Mouse (Mus musculus) neural tube, embryonic 13.5 days (tissue): ENCODE measurements around the gene Stn1. TPM values are rescaled to one million over a fixed set of nuclear protein-coding genes. Genes with fewer than 3 reads are reported as not detected.
A peak's percentile ranks its signal among the peaks of the same experiment; 100 is the strongest.

Experiments used
- ATAC-seq: fragments of 200-750 bp; cut with Nextera tagmentation; 2 replicates; pipeline ENCODE4 v1.8.0; 2017; ENCODE audit warnings: low read depth, mild to moderate bottlenecking, moderate TSS enrichment, moderate library complexity
- H3K27ac ChIP-seq: fragments of 300-500 bp; sonication (generic); replicated peaks from 2 replicates; pipeline ENCODE4 v1.5.1; 2015; ENCODE audit warnings: moderate library complexity, mild to moderate bottlenecking, inconsistent platforms
- H3K27me3 ChIP-seq: fragments of 300-500 bp; sonication (generic); 2 replicates; pipeline ENCODE4 v1.6.1; 2015; ENCODE audit warnings: mild to moderate bottlenecking, inconsistent platforms
- H3K36me3 ChIP-seq: fragments of 300-500 bp; sonication (generic); 2 replicates; pipeline ENCODE4 v1.6.1; 2015; ENCODE audit warnings: mild to moderate bottlenecking, inconsistent platforms
- H3K4me1 ChIP-seq: fragments of 300-500 bp; sonication (generic); replicated peaks from 2 replicates; pipeline ENCODE4 v1.6.1; 2015; ENCODE audit warnings: inconsistent platforms
- H3K4me2 ChIP-seq: fragments of 300-500 bp; sonication (generic); 2 replicates; pipeline ENCODE4 v1.6.1; 2015; ENCODE audit warnings: inconsistent platforms, mild to moderate bottlenecking, moderate library complexity
- H3K4me3 ChIP-seq: fragments of 300-500 bp; sonication (generic); 2 replicates; pipeline ENCODE4 v1.5.1; 2015; ENCODE audit warnings: mild to moderate bottlenecking, inconsistent platforms
- H3K9ac ChIP-seq: fragments of 300-500 bp; sonication (generic); 2 replicates; pipeline ENCODE4 v1.6.1; 2015; ENCODE audit warnings: moderate library complexity, mild to moderate bottlenecking, inconsistent platforms
- H3K9me3 ChIP-seq: fragments of 300-500 bp; sonication (generic); 2 replicates; pipeline ENCODE4 v1.6.1; 2016; ENCODE audit warnings: inconsistent platforms
- WGBS: fragments of 180-500 bp; shearing (Covaris S2); methylation state at CpG from one replicate; pipeline ENCODE4 v1.1.7; 2015; 5-methylcytosine and 5-hydroxymethylcytosine counted together
- polyA plus RNA-seq: library from polyadenylated mRNA; unstranded; fragments of >200 nt; fragmentation: Nextera tagmentation; extraction: Ambion mirVana; gene quantifications from 2 replicates; pipeline ENCODE4 v1.2.1, GENCODE M21; 2015

Stn1 gene
- polyA plus RNA-seq, 1 experiment from 2014 or later: 33.0 TPM

DNA sequence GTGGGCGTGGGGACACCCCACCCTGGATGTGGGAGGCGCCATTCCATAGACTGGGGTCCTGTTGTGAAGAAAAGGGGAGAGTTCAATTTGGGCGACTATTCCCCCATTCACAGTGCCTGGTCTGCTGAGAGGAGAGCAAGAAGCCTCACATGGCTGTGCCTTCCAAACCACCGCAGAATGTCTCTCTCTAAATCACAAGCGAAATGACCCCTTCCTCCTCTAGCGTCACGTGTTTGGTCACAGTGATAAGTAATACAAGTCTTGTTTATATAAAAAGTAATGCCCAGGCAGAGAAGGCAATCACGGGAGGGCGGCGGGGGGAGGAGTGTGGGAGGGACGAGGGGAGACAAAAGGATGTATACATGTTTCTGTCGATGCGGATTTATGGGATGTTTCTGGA is 26.4 kb upstream of the Stn1 start:
- Histone ChIP-seq H3K4me1 (peaks cover 6% of the 10 kb centered on the region; the same call in 1 of the 2 replicates), H3K4me3 (no peak overlapping the region), H3K27me3 (no peaks in the 10 kb centered on the region), H3K9ac (no peak overlapping the region), H3K4me2 (no peak overlapping the region), H3K9me3 (no peaks in the 10 kb centered on the region), H3K27ac (no peak overlapping the region), H3K36me3 (no peaks in the 10 kb centered on the region)
- 78% methylated on average over 13 of the region's 13 CpGs for WGBS
- no peak for ATAC-seq

DNA sequence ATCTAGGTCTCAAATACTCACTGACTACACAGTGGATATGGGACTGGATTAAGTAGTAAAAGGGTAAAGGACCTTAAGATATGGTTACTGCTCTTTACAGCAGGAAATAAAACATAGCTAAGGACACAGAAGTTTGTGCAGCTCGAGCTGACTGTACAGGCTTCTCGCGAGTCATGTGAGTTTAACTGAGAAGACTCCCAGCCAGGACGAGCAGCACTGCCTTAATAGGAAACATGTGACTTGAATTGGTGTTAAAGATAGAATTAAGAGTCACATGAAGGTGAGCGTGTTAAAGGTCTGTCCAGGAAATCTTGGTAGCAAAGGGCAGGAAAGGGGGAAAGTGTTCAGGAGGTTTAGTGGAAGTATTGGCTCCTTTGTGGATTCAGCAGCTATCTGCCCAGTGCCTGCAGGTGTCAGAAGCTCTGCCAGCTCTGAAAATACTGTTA is 24.7 kb upstream of the Stn1 start:
- H3K9me3 ChIP-seq: no peaks in the 10 kb centered on the region
- peaks cover 6% of the 10 kb centered on the region; the same call in 1 of the 2 replicates for H3K4me1 ChIP-seq
- WGBS: 78% methylated on average over 5 of the region's 5 CpGs

DNA sequence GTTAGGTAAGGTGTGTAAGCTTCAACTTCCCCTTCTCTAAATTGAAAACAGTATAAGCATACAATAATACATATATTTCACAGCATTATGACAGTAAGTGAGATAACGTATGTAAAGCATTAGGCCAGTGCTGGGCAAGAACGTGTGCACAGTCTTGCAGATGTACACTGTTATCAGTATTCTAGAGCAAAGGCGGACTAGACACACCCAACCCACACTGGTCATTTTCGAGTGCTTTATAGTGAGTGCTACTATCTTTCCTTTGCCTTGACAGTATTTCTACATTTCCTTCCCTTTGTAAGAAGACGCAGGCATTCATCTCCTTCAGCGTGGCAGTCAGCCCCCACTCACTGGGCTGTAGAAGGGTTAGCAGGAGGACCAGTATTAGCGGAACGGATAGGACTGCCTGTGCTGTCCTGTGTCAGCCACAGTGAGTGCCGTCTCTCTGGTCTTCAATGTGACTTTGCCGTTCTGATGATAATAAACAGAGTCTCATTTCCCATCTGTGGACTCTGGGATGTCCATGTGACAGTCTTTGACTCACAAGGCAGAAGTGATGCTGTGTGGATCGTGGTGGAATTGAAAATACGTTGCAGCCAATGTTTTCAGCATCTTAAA is 23.3 kb upstream of the Stn1 start:
- no peak for ATAC-seq
- Histone ChIP-seq H3K27ac (no peak overlapping the region), H3K4me3 (no peak overlapping the region), H3K9ac (no peak overlapping the region), H3K9me3 (no peaks in the 10 kb centered on the region), H3K4me1 (0 out of 2 replicates have a peak, but pooled peaks cover 6% of the 10 kb centered on the region), H3K27me3 (no peaks in the 10 kb centered on the region), H3K36me3 (no peaks in the 10 kb centered on the region), H3K4me2 (no peak overlapping the region)
- WGBS: 85% methylated on average over 12 of the region's 12 CpGs

More for the DNA sequence above, 24.7 kb upstream of the Stn1 start:
- no peaks in the 10 kb centered on the region for H3K27me3 ChIP-seq
- H3K4me3 ChIP-seq: no peak overlapping the region
- H3K4me2 ChIP-seq: no peak overlapping the region
- ATAC-seq: no peak
- H3K36me3 ChIP-seq: no peaks in the 10 kb centered on the region
- H3K9ac ChIP-seq: no peak overlapping the region
- H3K27ac ChIP-seq: no peak overlapping the region

DNA sequence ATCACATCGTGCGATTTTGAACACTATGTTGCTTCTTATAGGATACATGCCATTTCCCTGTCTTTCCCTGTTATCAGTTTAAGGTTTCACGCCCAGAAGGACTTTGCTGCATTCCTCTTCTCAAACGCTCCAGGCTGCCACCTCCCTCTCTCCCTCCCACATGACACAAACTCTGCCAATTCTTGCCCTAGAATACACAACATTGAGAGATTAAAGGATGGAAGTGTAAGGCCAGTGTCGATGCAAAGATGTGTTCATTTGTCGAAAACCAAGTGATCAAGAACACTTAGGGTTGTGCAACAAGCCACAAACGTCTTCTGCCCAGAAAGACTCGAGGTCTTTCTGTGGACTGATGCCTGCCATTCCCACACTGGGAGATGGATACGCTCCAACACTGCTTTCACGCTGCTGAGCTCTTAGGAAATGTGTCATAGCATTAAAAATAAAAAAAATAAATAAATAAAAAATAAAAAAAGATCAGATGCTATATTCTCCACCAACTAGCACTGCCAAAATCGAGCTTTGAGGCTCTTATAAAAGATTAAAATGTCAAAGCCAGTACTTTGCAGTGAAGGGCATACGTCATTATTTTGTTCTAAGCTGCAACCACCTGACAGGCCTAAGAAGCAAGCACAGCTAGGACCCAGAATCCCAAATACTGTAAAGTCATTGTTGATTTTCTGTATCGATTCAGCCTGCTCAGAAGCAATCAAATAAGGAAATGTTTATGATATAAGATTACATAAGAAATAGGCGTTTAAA is 22.6 kb upstream of the Stn1 start:
- 78% methylated on average over 14 of the region's 14 CpGs for WGBS
- Histone ChIP-seq H3K27me3 (no peaks in the 10 kb centered on the region), H3K4me1 (0 out of 2 replicates have a peak, but pooled peaks cover 3% of the 10 kb centered on the region), H3K9ac (no peak overlapping the region), H3K27ac (no peak overlapping the region), H3K4me2 (no peak overlapping the region), H3K9me3 (no peaks in the 10 kb centered on the region), H3K36me3 (no peaks in the 10 kb centered on the region), H3K4me3 (no peak overlapping the region)
- ATAC-seq: no peak

DNA sequence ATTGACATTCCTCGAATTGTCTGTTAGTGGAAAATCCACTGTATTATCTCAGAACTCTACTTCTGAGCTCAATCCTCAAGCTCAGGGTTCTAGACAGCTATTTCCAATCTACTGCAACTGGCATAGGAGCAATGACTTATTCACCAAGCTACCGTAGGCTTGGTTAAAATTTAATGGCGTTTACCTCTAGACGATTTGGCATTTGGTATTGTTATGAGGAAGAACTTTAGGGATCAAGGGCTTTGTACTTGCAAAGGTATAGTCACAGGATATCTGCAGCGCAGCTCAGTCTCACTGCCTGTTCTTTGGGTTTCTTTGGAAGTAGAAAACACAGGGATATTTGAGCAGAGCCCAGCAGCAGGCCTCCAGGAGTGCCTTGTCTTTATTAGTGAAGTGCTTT is 21.8 kb upstream of the Stn1 start:
- H3K27me3 ChIP-seq: no peaks in the 10 kb centered on the region
- no peak overlapping the region for H3K4me2 ChIP-seq
- ATAC-seq: no peak
- no peak overlapping the region for H3K27ac ChIP-seq
- H3K4me1 ChIP-seq: no peaks in the 10 kb centered on the region
- 84% methylated on average over 5 of the region's 5 CpGs for WGBS
- H3K9ac ChIP-seq: no peak overlapping the region
- no peaks in the 10 kb centered on the region for H3K36me3 ChIP-seq
- no peak overlapping the region for H3K4me3 ChIP-seq
- H3K9me3 ChIP-seq: no peaks in the 10 kb centered on the region

DNA sequence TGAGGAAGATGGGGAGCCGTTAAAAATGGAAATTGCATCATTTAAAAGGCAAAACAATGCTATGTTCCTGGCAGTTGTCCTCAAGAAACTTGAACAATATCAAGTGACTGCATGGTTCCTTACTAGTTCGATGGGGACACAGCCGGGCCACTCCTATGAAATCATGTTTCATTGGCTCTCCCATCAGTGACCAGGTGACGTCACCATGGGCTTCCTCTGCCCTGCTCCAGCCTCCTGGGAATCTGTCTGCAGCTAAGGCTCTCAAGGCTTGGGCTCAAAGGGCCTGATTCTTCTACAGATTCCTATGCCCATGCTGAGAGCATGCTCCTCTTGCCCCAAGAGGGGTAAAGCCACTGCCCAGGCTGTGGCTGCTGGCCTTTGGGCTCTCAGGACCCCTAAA is 12.3 kb upstream of the Stn1 start:
- Histone ChIP-seq H3K9me3 (no peaks in the 10 kb centered on the region), H3K4me1 (peaks cover 12% of the 10 kb centered on the region), H3K4me3 (no peak overlapping the region), H3K27me3 (no peaks in the 10 kb centered on the region), H3K9ac (no peak overlapping the region), H3K36me3 (no peaks in the 10 kb centered on the region), H3K4me2 (no peak overlapping the region), H3K27ac (0 out of 2 replicates have a peak overlapping the region, but pooled peaks have one; percentile 29)
- no peak for ATAC-seq
- 56% methylated on average over 4 of the region's 4 CpGs for WGBS

DNA sequence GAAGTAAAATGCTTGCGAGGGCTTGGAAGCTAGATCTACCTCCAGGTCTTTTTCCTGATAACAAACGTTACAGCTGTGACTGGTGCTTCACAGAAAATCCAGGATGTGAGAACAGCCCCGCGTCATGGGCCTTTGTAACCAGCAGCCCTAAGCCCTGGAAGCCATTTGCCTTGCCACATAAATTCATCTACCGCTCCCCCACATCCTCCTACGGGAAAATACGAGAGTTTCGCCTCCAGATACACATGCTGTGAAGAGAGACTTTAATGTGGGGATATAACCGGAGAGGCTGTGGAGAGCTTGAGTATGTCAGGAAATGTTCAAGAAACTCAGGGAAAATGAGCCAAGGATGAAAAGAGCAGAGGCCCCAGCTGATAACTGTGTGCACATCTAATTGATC is 11.9 kb upstream of the Stn1 start:
- Histone ChIP-seq H3K36me3 (no peaks in the 10 kb centered on the region), H3K9me3 (no peaks in the 10 kb centered on the region), H3K9ac (no peak overlapping the region), H3K27ac (peak overlapping the region; percentile 10), H3K4me2 (no peak overlapping the region), H3K27me3 (no peaks in the 10 kb centered on the region), H3K4me1 (peaks cover 12% of the 10 kb centered on the region), H3K4me3 (no peak overlapping the region)
- no peak for ATAC-seq
- 62% methylated on average over 9 of the region's 9 CpGs for WGBS

DNA sequence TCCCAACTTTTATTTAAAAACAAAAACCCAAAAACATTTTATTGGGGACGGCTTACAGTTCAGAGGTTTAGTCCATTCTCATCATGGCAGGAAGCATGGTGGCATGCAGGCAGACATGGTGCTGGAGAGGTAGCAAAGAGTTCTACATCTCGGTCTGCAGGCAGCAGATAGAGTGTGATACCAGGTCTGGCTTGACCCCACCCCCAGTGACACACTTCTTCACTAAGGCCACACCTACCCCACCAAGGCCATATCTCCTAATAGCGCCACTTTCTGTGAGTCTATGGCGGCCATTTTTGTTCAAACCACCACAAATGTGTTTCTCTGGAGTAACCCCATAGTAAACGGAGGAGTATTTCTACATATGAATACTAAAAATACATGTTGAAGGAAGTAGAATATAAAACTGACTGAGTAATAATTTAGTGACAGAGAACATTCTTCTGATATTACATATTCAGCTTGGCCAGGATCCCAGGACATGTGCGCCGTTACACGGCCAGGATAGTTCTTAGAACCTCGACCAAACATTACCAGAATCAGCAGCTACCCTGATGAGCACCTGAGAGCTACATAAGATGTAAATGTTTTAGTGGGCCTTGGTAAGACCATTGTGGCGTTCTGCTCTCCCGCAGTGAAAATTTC is 11.2 kb upstream of the Stn1 start:
- H3K9ac ChIP-seq: no peak overlapping the region
- no peaks in the 10 kb centered on the region for H3K27me3 ChIP-seq
- no peak overlapping the region for H3K4me2 ChIP-seq
- H3K36me3 ChIP-seq: no peaks in the 10 kb centered on the region
- 91% methylated on average over 11 of the region's 11 CpGs for WGBS
- no peaks in the 10 kb centered on the region for H3K9me3 ChIP-seq
- no peak for ATAC-seq
- peaks cover 12% of the 10 kb centered on the region for H3K4me1 ChIP-seq
- no peak overlapping the region for H3K4me3 ChIP-seq
- peak overlapping the region; percentile 10; the same call in 1 of the 2 replicates for H3K27ac ChIP-seq

DNA sequence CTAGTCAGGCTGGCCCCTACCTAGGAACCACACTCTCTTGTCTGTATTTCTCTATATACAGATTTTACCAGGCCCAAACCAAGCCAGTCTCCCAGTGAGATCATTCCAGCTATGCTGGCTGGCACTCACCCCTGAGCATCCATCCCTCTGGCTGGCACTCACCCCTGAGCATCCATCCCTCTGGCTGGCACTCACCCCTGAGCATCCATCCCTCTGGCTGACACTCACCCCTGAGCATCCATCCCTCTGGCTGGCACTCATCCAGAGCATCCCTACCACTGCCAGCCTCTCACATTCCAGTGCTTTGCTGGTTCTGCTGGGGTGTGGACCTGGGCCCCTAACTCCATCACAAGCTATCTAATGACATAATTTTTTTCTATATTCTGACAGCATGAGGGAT is 8.2 kb upstream of the Stn1 start:
- Histone ChIP-seq H3K9ac (no peak overlapping the region), H3K9me3 (no peaks in the 10 kb centered on the region), H3K27ac (0 out of 2 replicates have a peak overlapping the region, but pooled peaks have one; percentile 23), H3K4me1 (peaks cover 19% of the 10 kb centered on the region), H3K27me3 (no peaks in the 10 kb centered on the region), H3K36me3 (no peaks in the 10 kb centered on the region), H3K4me2 (no peak overlapping the region), H3K4me3 (no peak overlapping the region)
- ATAC-seq: peak; percentile 37; the same call in 1 of the 2 replicates

DNA sequence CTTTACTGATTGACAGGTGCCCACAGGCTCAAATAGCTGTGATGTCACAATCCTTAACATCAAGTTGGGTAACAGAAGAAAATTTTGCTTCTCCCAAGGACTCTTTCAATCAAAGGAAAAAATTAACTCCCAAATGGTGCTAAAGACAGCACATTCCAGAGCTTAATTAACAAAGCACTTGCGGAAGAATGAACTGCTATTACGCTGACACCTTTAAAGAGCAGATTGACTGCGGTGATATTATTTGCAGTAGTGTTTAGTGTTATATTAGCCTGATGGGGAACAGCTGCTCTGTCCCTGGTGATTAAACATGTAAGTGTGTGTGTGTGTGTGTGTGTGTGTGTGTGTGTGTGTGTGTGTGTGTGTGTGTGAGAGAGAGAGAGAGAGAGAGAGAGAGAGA is 7.7 kb upstream of the Stn1 start:
- Histone ChIP-seq H3K36me3 (no peaks in the 10 kb centered on the region), H3K4me1 (peaks cover 19% of the 10 kb centered on the region), H3K9ac (no peak overlapping the region), H3K4me2 (no peak overlapping the region), H3K4me3 (no peak overlapping the region), H3K27ac (no peak overlapping the region), H3K27me3 (no peaks in the 10 kb centered on the region), H3K9me3 (no peaks in the 10 kb centered on the region)
- ATAC-seq: peak; percentile 51; the same call in 1 of the 2 replicates
- WGBS: 27% methylated on average over 3 of the region's 3 CpGs

DNA sequence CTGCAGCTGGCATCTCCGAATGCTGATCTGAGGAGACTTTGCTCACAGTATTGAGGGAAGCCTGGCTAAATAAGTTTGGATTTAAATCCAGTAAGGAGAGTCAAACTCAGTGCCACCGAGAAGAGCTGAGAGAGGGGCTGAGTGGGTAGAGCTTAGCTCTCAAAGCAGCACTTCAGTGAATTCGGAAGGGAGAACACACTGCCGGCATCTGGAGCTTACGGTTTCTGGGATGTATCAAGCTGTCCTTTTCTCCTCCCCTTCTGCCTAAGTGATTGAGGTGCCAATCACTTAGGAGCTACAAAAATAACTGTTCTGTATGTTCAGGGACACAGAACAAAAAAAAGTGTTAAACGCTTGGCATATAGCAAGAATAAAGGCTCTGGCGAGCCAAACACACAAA is 5.1 kb upstream of the Stn1 start:
- ATAC-seq: no peak
- no peak overlapping the region for H3K27ac ChIP-seq
- 69% methylated on average over 7 of the region's 7 CpGs for WGBS

DNA sequence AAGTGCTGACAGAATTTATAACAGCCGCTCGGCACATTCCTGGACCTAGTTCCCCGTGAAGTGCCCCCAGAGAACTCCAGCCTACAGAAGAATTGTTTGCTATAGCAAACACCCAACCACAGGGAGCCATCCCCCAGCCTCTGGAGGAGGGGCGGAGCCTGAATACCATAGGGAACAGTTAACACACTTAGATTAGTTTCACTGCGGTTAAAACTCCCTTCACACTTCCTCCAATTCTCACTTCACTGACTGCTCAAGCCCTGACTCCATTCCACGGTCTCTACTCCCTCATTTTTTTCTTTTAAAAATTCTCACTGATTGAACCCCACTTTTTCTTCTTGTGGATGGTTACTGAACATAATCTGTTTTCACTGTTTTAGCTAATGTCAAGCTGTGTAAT is 1.5 kb upstream of the Stn1 start:
- H3K27ac ChIP-seq: no peak overlapping the region
- H3K4me2 ChIP-seq: no peak overlapping the region
- WGBS: 14% methylated on average over 6 of the region's 6 CpGs

More for the DNA sequence above, 5.1 kb upstream of the Stn1 start:
- no peaks in the 10 kb centered on the region for H3K27me3 ChIP-seq
- no peaks in the 10 kb centered on the region for H3K36me3 ChIP-seq
- no peaks in the 10 kb centered on the region for H3K9me3 ChIP-seq
- H3K4me3 ChIP-seq: no peak overlapping the region
- peaks cover 26% of the 10 kb centered on the region for H3K4me1 ChIP-seq
- no peak overlapping the region for H3K9ac ChIP-seq
- H3K4me2 ChIP-seq: no peak overlapping the region

More for the DNA sequence above, 1.5 kb upstream of the Stn1 start:
- H3K9me3 ChIP-seq: no peaks in the 10 kb centered on the region
- ATAC-seq: no peak
- H3K36me3 ChIP-seq: peaks cover 3% of the 10 kb centered on the region; the same call in 1 of the 2 replicates
- peaks cover 40% of the 10 kb centered on the region for H3K4me1 ChIP-seq
- H3K27me3 ChIP-seq: no peaks in the 10 kb centered on the region
- H3K4me3 ChIP-seq: no peak overlapping the region
- H3K9ac ChIP-seq: no peak overlapping the region
